Mouse (Mus musculus): ENCODE measurements around the gene Ogfod2.

The Ogfod2 gene

GRCm38 (mm10) chr5:124111742-124112497, at the start of gene Ogfod2:
Gene Ogfod2, plus strand, starts transcription at chr5:124112297.
- in situ Hi-C loops (cut with MboI): no loop called here

GRCm38 (mm10) chr5:124069657-124070056, 42.4 kb upstream of the Ogfod2 start:
- in situ Hi-C loops (cut with MboI): no loop called here

GRCm38 (mm10) chr5:124073682-124074081, 38.4 kb upstream of the Ogfod2 start:
- in situ Hi-C loops (cut with MboI): no loop called here

- in situ Hi-C loops (cut with MboI): loop anchor here (25.0 kb wide), 1 partner anchor 338 kb away; the partner anchor contains the start of genes Kntc1 and Rsrc2
Measured at GRCm38 (mm10) chr5:124074845-124075307, 37.2 kb upstream of the Ogfod2 start.

- in situ Hi-C loops (cut with MboI): loop anchor here (25.0 kb wide), 1 partner anchor 338 kb away; the partner anchor contains the start of genes Kntc1 and Rsrc2
Measured at GRCm38 (mm10) chr5:124075716-124076115, 36.4 kb upstream of the Ogfod2 start.

GRCm38 (mm10) chr5:124076559-124076958, 35.5 kb upstream of the Ogfod2 start:
- in situ Hi-C loops (cut with MboI): loop anchor here (25.0 kb wide), 1 partner anchor 339 kb away; the partner anchor contains the start of genes Kntc1 and Rsrc2

- in situ Hi-C loops (cut with MboI): loop anchor here (25.0 kb wide), 1 partner anchor 340 kb away; the partner anchor contains the start of genes Kntc1 and Rsrc2
Measured at GRCm38 (mm10) chr5:124077241-124077640, 34.9 kb upstream of the Ogfod2 start.

GRCm38 (mm10) chr5:124077856-124078460, 34.1 kb upstream of the Ogfod2 start:
- in situ Hi-C loops (cut with MboI): loop anchor here (25.0 kb wide), 1 partner anchor 341 kb away; the partner anchor contains the start of genes Kntc1 and Rsrc2

GRCm38 (mm10) chr5:124078794-124079416, 33.2 kb upstream of the Ogfod2 start:
- in situ Hi-C loops (cut with MboI): loop anchor here (25.0 kb wide), 1 partner anchor 342 kb away; the partner anchor contains the start of genes Kntc1 and Rsrc2

- in situ Hi-C loops (cut with MboI): loop anchor here (5.0 to 25.0 kb wide), 3 partner anchors 78 to 343 kb away; partner anchors contain the start of genes Kntc1 and Rsrc2
Measured at GRCm38 (mm10) chr5:124079880-124080279, 32.2 kb upstream of the Ogfod2 start.

- in situ Hi-C loops (cut with MboI): loop anchor here (5.0 to 25.0 kb wide), 3 partner anchors 80 to 345 kb away; partner anchors contain the start of genes Kntc1 and Rsrc2
Measured at GRCm38 (mm10) chr5:124082447-124082846, 29.6 kb upstream of the Ogfod2 start.

GRCm38 (mm10) chr5:124082941-124083688, 29.0 kb upstream of the Ogfod2 start:
- in situ Hi-C loops (cut with MboI): loop anchor here (5.0 to 25.0 kb wide), 3 partner anchors 81 to 346 kb away; partner anchors contain the start of genes Kntc1 and Rsrc2

- in situ Hi-C loops (cut with MboI): loop anchor here (5.0 to 25.0 kb wide), 3 partner anchors 82 to 347 kb away; partner anchors contain the start of genes Kntc1 and Rsrc2
Measured at GRCm38 (mm10) chr5:124083850-124084587, 28.1 kb upstream of the Ogfod2 start.

- in situ Hi-C loops (cut with MboI): loop anchor here (5.0 to 25.0 kb wide), 3 partner anchors 82 to 347 kb away; partner anchors contain the start of genes Kntc1 and Rsrc2
Measured at GRCm38 (mm10) chr5:124084588-124085173, 27.4 kb upstream of the Ogfod2 start.

GRCm38 (mm10) chr5:124085513-124085912, 26.6 kb upstream of the Ogfod2 start:
- in situ Hi-C loops (cut with MboI): loop anchor here (25.0 kb wide), 1 partner anchor 348 kb away; the partner anchor contains the start of genes Kntc1 and Rsrc2

- in situ Hi-C loops (cut with MboI): loop anchor here (25.0 kb wide), 1 partner anchor 350 kb away; the partner anchor contains the start of genes Kntc1 and Rsrc2
Measured at GRCm38 (mm10) chr5:124086876-124087275, 25.2 kb upstream of the Ogfod2 start.

GRCm38 (mm10) chr5:124089868-124090267, 22.2 kb upstream of the Ogfod2 start:
- in situ Hi-C loops (cut with MboI): loop anchor here (25.0 kb wide), 1 partner anchor 353 kb away; the partner anchor contains the start of genes Kntc1 and Rsrc2

GRCm38 (mm10) chr5:124091951-124092406, 20.1 kb upstream of the Ogfod2 start:
- in situ Hi-C loops (cut with MboI): loop anchor here (25.0 kb wide), 1 partner anchor 355 kb away; the partner anchor contains the start of genes Kntc1 and Rsrc2

Measured in mature B cell (primary cell).